In the genomic region with DNA sequence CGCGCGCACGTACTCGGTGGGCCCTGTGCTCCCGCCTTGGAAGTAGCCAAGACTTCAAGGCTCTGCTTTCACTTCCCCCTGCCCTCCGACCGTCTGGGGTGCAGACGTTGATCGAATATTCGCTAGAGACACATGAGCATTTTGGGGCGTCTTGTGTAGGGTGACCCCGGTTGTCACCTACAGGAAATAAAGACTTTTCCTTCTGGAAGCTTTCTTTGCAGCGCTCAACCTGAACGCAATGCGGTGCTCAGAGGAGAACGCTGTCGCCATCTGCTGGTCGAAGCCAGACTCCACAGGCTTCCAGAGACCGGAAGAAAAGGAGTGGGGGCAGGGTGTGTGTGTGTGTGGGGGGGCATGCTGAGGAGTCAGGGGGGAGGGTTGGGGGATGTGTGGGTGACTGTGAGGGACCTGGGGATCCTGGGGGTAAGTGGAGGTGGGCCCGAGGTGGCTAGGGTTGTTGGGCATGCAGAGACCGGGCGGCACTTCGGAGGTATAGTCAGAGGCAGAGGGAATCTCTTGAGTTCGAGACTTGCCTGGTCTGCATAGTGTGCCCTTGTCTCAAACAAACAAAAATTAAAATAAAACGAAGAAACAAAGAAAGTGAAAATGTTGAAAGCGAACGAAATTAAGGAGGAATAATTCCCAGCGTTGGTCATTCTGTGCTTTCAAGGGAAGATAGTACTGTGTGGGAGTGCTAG, we compare ENCODE assay signal across 8 mouse cellular contexts. TPM values are rescaled to one million over a fixed set of nuclear protein-coding genes. Genes with fewer than 3 reads are reported as not detected.
A peak's percentile ranks its signal among the peaks of the same experiment; 100 is the strongest.
DNase-seq lines count a peak whose midpoint lies in the region; ATAC-seq lines count a peak whose summit lies in the region.

No protein-coding gene starts in this region.

- peak; percentile 24 for ATAC-seq in common myeloid progenitor, adult 5-6 weeks (replicated peaks; ENCODE audit: low read depth, poor library complexity, severe bottlenecking)
- peak; percentile 38 for ATAC-seq in megakaryocyte-erythroid progenitor cell, adult 5-6 weeks (replicated peaks; ENCODE audit: low FRiP score, low TSS enrichment, poor library complexity, severe bottlenecking)

- peak; percentile 93 for DNase-seq in adipocyte (ENCODE audit: low spot score)
- peak; percentile 88 for DNase-seq in gastrocnemius, postnatal 10 days
- peak; percentile 95 for DNase-seq in induced T-regulatory cell, adult 2 months (ENCODE audit: low read depth)
- DNase-seq in left cerebral cortex, postnatal 14 days (ENCODE audit: low spot score in 2 of 2), result peak; percentile 92
- peak; percentile 90 for DNase-seq in right cerebral cortex, postnatal 14 days
- DNase-seq in urinary bladder, postnatal 25 days (ENCODE audit: low spot score), result peak; percentile 85

- intact Hi-C loops in left cerebral cortex, postnatal 14 days (cut with DNase I), result loop anchor here (5.0 to 10.0 kb wide), 4 partner anchors 43 to 570 kb away; a partner anchor contains a TSS

RNA-seq across cellular contexts. Expression of a gene that starts 1.0 kb away (rescaled TPM):
- total RNA-seq in common myeloid progenitor, adult 5-6 weeks (2017), result 1.4 and 2.1 TPM in 2 replicates
- 1 to 10 TPM; 1.6 to 1.8 TPM for total RNA-seq in gastrocnemius, postnatal 10 days (2021)
- total RNA-seq in left cerebral cortex, postnatal 14 days (2021), result 1 to 10 TPM; 1.9 to 2.2 TPM
- total RNA-seq in megakaryocyte-erythroid progenitor cell, adult 5-6 weeks (2014; fragmentation: Nextera tagmentation), result 3.4 and 4.5 TPM in 2 replicates
- 2.8 and 4.6 TPM in 2 replicates for total RNA-seq in megakaryocyte-erythroid progenitor cell, adult 5-6 weeks (2017)

RNA-seq across cellular contexts. Expression of a gene that starts 4.2 kb away (rescaled TPM):
- 8.4 and 26.1 TPM in 2 replicates for total RNA-seq in common myeloid progenitor, adult 5-6 weeks (2017)
- 1 to 10 TPM; 2.2 to 3.1 TPM for total RNA-seq in gastrocnemius, postnatal 10 days (2021)
- 1 to 10 TPM; 1.3 to 2.7 TPM for total RNA-seq in left cerebral cortex, postnatal 14 days (2021)
- 7.9 and 14.3 TPM in 2 replicates for total RNA-seq in megakaryocyte-erythroid progenitor cell, adult 5-6 weeks (2014; fragmentation: Nextera tagmentation)
- total RNA-seq in megakaryocyte-erythroid progenitor cell, adult 5-6 weeks (2017), result 3.5 and 14.3 TPM in 2 replicates

RNA-seq across cellular contexts. Expression of a gene that starts 22.5 kb away (rescaled TPM):
- 3.7 and 5.2 TPM in 2 replicates for total RNA-seq in common myeloid progenitor, adult 5-6 weeks (2017)
- total RNA-seq in gastrocnemius, postnatal 10 days (2021), result 1 to 10 TPM; 7.3 to 9.7 TPM
- 10 to 100 TPM; 23.6 to 25.1 TPM for total RNA-seq in left cerebral cortex, postnatal 14 days (2021)
- 13.7 and 18.3 TPM in 2 replicates for total RNA-seq in megakaryocyte-erythroid progenitor cell, adult 5-6 weeks (2014; fragmentation: Nextera tagmentation)
- total RNA-seq in megakaryocyte-erythroid progenitor cell, adult 5-6 weeks (2017), result 2.1 and 5.5 TPM in 2 replicates

RNA-seq across cellular contexts. Expression of a gene that starts 23.2 kb away (rescaled TPM):
- 8.1 and 10.6 TPM in 2 replicates for total RNA-seq in common myeloid progenitor, adult 5-6 weeks (2017)
- 10 to 100 TPM; 13.0 to 18.4 TPM for total RNA-seq in gastrocnemius, postnatal 10 days (2021)
- 10 to 100 TPM; 31.9 to 34.5 TPM for total RNA-seq in left cerebral cortex, postnatal 14 days (2021)
- 7.7 and 10.4 TPM in 2 replicates for total RNA-seq in megakaryocyte-erythroid progenitor cell, adult 5-6 weeks (2014; fragmentation: Nextera tagmentation)
- total RNA-seq in megakaryocyte-erythroid progenitor cell, adult 5-6 weeks (2017), result 2.1 and 3.0 TPM in 2 replicates

RNA-seq across cellular contexts. Expression of a gene that starts 30.8 kb away (rescaled TPM):
- total RNA-seq in common myeloid progenitor, adult 5-6 weeks (2017), result 1.5 and 3.3 TPM in 2 replicates
- 1 to 10 TPM; 4.4 to 9.4 TPM for total RNA-seq in gastrocnemius, postnatal 10 days (2021)
- total RNA-seq in left cerebral cortex, postnatal 14 days (2021), result 10 to 100 TPM; 14.1 to 15.9 TPM
- total RNA-seq in megakaryocyte-erythroid progenitor cell, adult 5-6 weeks (2014; fragmentation: Nextera tagmentation), result 4.2 and 5.9 TPM in 2 replicates
- total RNA-seq in megakaryocyte-erythroid progenitor cell, adult 5-6 weeks (2017), result 0.33 and 0.69 TPM in 2 replicates

Comparison
In these comparisons a context has a peak if more than half of its experiments do, and no peak if none do; other contexts are left out.
1. Peak in every context shown above with its lines: DNase-seq and ATAC-seq.